Comparison of ENCODE assay signal across 8 mouse cellular contexts in genomic region chr14:16840951-16841596, GRCm38 (mm10). TPM values are rescaled to one million over a fixed set of nuclear protein-coding genes. Genes with fewer than 3 reads are reported as not detected.
DNase-seq lines count a peak whose midpoint lies in the region; ATAC-seq lines count a peak whose summit lies in the region.

No protein-coding gene starts in this region.

- H3K4me3 ChIP-seq in kidney, embryonic 14.5 days (ENCODE audit: low read length) = no peak overlapping the region

- no peak overlapping the region for H3K4me2 ChIP-seq in kidney, embryonic 14.5 days (replicated peaks; ENCODE audit: low read depth, low read length)

- H3K36me3 ChIP-seq in kidney, embryonic 14.5 days (ENCODE audit: control insufficient read depth, insufficient read depth, low read length) = no peaks in the 10 kb centered on the region

- H3K27me3 ChIP-seq in kidney, embryonic 14.5 days (ENCODE audit: control insufficient read depth, insufficient read depth, low read length) = no peaks in the 10 kb centered on the region

- no peaks in the 10 kb centered on the region for H3K9me3 ChIP-seq in kidney, embryonic 14.5 days (ENCODE audit: control insufficient read depth, low read length)

- WGBS in kidney, embryonic 14.5 days = 73% methylated on average over 8 of the region's 8 CpGs

- DNase-seq in kidney, adult 18-20 months = peak; percentile 27
- peak; percentile 40 for DNase-seq in adrenal gland, postnatal 10 days
- DNase-seq in cerebellum, postnatal 10 days = peak; percentile 77 to 82
- DNase-seq in kidney, postnatal 10 days = peak; percentile 69
- peak; percentile 27 for DNase-seq in lung, postnatal 36 days
- DNase-seq in frontal cortex, postnatal 14 days (ENCODE audit: low spot score in 2 of 2) = no peak
- DNase-seq in spleen, postnatal 4 days (ENCODE audit: low spot score in 2 of 2) = no peak

- H3K27ac ChIP-seq in kidney, embryonic 14.5 days (ENCODE audit: low read depth, low read length) = no peak overlapping the region

- ATAC-seq in kidney, embryonic 14.5 days (ENCODE audit: low FRiP score, low TSS enrichment) = no peak

- H3K4me1 ChIP-seq in kidney, embryonic 14.5 days (ENCODE audit: control insufficient read depth, insufficient read depth, low read length) = no peaks in the 10 kb centered on the region

- H3K9ac ChIP-seq in kidney, embryonic 14.5 days (ENCODE audit: low read depth, low read length) = no peak overlapping the region

RNA-seq across cellular contexts. Expression of gene Rarb, which starts 22.1 kb away (rescaled TPM):
- 31.3 and 44.3 TPM in 2 replicates for polyA plus RNA-seq in kidney, embryonic 14.5 days (2014; fragmentation: Nextera tagmentation; extraction: Ambion mirVana)
- 10 to 100 TPM; 13.0 to 18.7 TPM for total RNA-seq in adrenal gland, postnatal 10 days (2021)

Comparison
In these comparisons a context has a peak if more than half of its experiments do, and no peak if none do; other contexts are left out.
1. DNase-seq: peak in kidney, adult 18-20 months (single experiment), adrenal gland, postnatal 10 days (single experiment), cerebellum, postnatal 10 days (2 of 2), kidney, postnatal 10 days (single experiment) and lung, postnatal 36 days (single experiment); none in frontal cortex, postnatal 14 days (0 of 2) and spleen, postnatal 4 days (0 of 2).